Mouse (Mus musculus) kidney, postnatal 10 days (tissue): ENCODE results near the gene Tppp3.

ENCODE experiments used
- DNase-seq: peaks from one replicate; pipeline ENCODE4 v3.0.0; 2021; ENCODE audit warnings: mixed read lengths

Tppp3 gene

DNA sequence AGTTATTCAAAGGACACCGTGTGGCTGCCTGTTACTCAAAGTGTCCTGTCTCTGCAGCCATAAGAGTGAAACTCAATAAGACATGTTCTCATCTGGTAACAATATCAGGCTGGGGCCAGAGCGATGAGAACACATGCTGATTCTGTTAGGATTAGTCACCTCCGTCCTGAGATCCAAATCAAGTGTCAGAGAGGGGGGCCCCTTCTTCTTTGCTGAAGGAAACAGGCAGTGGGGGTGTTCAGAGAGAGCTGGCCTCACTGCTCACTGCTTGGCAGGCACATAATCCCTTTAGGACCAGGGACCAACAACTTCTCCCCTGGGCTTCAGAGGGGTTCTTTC lies 12.7 kb upstream of the Tppp3 start:
- no peak for DNase-seq

DNA sequence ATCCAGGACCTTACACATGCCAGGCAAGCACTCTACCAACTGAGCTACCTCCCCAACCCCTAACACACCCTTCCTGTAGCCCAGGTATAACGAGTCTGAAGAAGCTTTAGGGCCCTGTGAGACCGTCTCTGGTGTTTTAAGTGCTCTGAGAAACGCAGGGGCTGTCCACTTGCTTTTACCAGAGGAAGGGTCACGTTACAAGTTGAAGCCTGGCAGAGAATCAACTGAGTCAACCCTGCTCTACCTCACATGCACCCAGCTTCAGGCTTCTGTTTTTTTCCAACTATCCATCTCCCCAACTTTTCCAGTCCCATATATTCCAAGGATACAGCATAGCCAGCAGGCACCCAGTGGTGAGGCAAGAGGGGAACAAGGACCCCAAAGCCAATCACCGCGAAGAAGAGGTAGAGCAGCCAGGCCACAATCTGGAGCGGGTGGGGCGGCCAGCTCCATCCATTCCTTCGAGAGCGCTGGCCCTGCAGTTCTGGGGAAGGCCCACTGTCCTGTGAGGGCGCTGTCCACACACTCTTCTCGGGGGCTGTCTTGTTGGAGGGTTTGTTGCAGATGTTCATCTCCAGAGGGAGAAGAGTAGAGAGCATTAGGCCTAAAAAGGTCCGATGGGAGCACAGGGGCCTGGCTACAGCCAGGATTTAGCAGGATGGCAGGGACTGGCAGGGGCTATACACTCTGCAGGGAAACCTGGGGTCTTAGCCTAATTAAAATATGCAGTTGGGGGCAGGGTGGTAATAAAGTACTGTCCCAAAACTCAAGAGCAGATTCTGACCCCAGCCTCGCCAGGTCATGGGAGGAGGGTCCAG lies 12.1 kb upstream of the Tppp3 start:
- DNase-seq: peak; percentile 77

DNA sequence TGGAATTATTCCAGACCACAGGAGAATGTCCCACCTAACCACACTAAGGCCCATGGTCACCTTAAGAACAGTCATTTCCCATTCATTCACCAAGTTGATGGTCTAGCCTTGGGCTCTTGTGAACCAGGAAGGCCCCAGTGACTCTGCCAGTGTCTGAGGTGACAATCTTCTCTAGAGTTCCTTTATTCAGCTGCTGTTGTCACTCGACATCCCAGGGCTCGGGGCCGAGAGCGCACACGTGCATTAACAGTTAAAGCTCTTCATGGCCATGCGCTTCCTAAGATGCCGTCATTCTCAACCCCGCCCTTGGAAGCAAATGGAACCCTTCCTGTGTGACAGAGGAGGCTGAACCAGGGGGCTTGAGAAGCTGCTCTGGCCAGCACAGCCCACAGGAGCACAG lies 10.8 kb upstream of the Tppp3 start:
- DNase-seq: peak; percentile 4

DNA sequence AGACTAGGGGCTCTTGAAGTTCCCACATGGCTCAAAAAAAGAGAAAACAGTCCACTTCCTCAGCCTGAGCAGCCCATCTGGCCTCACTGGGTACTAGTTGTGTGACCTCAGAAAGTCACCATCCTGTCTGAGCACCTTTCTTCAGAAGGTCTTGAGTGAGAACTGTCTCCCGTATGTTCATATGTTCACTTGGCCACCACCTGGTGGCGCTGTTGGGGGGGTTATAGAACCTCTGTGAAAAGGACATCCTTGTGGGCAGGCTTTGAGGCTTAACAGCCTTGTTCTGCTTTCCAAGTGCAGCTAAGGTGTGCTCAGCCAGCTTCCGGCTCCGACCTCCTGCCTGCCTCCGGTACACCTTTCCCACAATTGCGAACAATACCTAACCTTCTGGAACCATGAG lies 10.1 kb upstream of the Tppp3 start:
- peak; percentile 59 for DNase-seq

DNA sequence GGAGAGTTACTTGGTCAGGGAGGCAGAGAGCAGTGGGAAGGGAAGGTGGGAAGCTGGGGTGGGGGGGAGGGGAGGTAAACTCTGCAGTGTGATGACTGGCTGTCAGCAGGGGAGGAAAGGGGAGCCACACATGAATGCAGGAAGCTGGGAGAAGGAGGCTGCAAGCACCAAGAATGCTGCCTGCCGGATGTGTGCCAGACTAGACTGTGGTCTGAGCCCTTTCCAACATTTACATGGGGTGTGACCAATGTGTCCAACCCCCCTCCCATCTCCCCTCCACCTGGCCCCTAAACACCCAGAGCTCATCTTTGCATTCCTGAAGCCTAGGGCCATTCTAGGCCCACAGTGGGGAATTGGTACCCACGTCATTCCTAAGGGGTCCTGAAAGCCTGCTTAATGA lies 9.7 kb upstream of the Tppp3 start:
- DNase-seq: no peak

DNA sequence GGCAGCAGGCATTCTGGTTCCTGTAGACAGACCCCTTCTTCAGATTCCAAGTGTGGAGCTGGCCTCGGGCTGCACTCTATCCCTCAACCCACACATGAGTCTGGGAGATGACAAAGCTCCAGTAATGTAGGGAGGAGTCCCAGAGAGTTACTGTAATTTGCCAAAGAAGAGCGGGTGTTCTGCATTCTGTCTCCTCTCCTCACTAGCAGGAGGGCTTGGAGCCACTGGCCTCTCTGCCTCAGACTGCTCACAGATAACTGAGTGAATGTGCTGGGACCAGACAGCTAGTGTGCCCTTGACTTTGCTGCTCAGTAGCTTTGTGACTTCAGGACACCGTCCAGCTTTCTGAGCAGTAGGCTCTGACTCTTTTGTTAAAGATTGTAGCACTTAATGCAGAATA lies 6.5 kb upstream of the Tppp3 start:
- no peak for DNase-seq

DNA sequence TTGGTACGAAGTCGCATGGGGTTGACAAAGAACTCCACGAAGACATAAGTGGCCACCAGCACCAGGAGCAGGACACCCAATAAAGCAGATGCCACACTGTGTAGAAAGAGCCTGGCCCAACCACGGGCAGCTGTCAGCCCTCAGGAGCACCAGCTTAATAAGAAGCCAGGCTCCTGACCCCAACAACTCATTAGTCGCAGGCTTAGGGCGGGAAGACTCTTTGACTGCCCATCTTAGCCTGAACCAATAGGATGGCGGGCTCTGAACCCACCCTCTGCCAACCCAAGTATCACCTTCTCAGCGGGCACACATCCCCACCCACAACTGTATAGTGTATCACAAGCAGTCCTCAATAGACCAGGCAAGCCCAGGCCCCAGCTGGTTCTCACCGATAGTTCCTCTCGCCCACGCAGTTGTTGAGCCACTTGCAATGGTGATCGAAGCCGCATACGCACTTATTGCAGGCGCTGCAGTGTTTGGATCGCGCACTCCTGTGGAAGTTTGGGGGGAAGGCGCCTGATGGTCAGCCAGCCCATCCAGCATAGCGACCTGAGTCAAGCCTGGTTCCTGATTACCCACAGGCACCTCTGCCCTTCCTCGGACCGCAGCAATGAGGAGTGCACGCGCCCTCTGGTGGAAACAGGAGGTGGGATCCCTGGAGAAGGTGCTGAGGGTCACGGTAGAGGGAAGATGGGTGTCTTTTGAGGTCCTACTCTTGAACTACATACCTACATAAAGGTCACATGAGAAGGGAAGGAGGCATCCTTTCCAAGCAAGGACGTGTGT lies 5.5 kb upstream of the Tppp3 start:
- DNase-seq: peak; percentile 79

DNA sequence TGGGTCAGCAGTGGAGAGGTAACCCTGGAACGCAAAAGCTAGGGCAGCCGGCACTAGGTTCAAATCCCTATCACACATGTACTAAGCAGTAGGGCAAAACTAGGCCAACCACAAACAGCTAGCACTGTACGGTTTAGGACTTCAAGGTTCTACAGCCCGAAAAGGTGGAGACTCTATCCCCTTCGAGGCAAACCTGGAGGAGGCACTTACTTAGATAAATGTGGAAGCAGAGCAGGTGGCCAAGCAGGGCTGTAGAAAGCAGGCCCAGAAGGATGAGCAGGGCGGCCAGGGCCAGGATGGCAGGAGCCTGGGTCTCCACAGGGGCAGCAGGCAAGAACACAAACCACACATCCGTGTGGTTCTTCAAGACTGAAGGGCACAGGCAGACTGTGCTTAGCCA lies 4.8 kb upstream of the Tppp3 start:
- DNase-seq: no peak

DNA sequence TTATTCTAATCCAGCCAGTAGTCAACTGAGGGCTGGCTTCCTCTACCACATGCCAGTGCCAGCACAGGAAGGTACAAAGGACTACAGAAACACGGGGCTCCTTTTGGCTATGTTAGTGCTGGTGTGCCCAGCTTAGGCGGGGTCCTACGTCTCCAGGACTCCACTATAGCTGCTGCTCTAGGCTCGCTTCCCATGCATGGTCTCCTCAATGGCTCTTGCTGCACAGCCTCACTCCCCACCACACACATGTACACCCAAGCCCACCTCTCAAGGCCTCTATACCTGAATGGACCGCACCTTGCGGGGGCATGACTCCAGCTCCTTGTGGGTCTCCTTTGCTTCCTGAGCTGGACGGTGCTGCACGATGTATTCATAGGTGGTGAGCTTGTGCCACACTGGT lies 4.4 kb upstream of the Tppp3 start:
- DNase-seq: no peak

DNA sequence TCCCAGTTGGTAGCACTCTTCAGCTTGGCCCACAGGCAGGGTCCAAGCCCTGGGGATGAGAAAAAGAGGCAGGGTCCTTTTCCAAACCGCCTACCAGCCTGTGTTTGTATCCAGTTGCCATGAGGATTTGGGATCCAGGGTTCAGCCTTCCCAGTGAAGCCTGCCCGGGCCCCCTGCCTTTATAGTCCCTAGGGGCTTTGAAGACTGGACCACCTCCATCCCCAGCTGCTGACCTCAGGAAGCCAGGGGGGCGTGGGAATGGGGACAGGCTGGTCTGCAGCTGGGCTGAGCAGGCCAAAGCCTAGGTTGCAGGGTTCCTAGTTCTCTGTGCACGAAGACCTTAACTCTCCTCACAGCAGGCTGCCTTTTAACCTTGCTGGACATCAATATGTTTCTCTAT lies 3.9 kb upstream of the Tppp3 start:
- DNase-seq: peak; percentile 65

DNA sequence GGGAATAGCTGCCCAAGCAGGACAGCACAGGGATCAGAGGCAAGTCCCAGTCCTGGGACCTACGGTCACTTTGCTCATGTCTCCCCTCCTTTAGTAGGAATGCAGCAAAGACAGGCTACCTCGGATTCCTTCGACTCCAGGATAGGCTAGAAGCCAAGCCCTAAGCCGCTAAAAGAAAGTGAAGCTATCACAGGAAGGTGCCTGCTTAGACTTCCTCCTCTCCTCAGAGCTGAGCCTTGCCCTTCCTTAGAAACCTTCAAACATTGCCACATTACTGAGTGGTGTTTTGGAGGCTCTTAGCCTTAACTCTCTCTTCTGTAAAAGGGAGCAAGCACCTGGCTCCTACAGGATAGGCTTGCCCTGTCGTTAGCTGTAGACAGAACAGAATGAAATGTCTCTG lies 3.4 kb upstream of the Tppp3 start:
- no peak for DNase-seq

DNA sequence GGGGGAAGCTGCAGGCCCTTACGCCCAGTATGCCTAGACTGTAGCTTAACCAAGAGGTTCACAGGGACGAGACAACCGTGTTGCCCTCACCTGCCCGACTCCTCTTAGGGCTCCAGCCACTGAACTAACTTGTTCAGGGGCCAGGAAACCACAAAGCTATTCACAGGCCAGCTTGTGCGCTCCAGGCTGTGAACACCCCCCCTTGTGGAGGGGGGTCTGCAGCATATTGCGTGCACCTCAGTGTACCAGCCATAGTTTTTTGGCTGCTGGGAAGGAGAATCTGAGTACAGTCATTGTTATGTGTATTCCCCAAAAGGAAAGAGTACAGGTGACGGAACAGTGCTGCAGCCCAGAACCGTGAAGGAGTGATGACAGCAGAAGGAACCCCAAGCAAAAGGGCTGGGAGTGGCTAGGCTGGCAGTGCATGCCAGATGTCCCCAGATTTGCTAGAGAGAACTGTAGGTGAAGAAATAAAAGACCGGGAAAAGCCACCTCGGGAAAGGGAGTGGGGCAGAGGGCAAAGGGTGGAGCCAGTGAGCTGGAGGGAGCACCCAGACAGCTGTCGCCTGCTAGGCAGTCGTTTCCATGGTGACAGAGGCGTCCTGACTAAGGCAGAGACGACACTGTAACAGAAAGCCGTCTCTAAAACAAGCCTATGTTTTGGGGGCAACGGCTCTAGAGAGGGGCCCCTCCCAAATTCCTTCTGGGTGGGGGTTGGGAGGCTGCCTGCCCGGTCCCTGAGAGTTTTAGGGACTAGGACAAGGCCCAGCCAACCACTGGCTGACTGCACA lies 2.7 kb upstream of the Tppp3 start:
- DNase-seq: peak; percentile 80

DNA sequence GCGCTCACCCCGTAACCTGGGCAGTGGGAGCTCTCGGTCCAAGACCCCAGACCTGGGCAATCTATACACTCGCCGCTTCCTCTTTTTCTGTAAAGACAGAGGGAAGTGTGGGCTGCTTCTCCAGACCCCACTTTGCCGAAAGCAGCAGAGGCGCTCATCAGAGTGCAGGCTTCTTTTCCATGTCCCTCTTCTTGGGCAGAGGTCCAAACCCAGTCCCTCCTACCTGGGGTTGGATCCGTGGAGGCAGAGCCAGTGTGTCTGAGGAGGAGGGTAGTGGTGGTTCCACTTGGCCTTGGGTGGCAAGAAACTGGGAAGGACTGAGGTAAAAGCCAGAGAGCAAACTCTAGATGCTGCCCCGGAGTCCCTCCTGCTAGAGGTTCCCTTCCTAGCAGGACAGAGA lies 1.7 kb upstream of the Tppp3 start:
- DNase-seq: no peak

DNA sequence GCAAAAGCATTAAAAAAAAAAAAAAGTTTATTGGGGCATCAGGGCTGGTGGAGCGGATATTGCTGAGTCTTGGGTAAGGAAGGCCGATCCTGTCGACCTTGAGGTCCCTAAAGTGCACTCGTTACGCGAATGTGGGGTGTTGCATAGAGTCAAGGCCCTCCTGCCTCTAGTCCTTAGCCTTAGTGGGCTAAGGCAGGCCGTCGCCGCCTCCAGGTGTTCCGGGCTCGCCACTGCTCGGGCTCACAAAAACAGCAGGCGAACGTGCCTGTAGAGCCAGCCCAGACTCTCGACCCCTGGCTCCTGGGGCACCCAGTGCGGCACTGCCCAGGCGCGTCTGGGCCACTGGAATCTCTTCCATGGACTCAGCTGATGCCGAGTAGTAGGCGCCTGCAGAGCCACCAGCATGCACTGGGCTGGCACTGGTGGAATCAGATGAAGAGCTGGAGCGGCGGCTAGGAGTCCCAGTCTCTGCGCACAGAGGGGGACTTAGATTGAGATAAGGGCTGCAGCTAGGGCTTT lies 1.1 kb upstream of the Tppp3 start:
- DNase-seq: no peak

DNA sequence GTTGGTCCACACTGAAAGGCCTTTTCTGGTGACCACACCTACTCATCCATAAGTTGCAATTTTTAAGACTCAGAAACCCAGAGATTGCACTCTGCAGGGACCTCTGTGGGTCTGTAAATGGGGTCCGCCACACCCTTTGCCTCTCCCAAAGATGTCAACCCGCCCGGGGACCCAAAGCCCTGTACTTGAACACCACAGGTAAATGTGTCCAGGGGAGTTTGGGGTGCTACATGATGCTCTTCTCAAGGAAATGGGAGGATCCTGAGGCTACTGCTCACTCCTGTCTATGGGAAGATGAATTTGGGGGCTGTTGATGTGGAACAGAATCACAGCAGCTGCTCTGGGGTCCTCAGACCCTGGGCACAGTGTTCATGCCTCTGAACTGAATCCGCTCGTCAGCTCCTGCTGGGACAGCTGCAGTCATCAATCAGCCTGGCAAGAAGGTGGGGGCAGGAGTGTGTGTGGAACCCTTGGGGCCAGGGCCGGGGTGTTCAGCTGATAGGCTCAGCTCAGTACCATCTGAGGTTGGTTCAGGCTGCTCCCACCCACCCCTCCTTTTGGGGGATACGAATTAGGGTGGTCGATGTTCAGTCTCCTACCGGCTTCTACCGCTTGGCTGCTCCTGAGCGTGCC lies 529 bp downstream of the Tppp3 start:
- DNase-seq: no peak

DNA sequence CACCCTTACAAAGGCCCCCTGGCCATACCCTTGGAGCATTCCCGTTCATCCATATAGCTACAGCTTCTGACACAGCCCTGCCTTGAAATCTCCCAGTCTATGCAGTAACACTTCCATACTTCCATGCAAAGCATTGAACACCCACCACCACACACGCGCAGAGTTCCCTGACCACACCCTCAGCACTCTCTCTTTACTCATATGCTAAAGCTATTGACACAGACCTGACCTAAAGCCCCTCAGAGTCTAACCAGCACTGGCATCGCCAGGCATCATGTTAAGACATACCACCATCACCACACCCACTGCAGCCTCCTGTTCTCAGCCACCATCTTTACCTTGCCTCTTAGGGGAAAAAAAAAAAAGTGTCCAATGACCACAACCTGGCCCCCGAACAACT lies 1.1 kb downstream of the Tppp3 start:
- DNase-seq: no peak

DNA sequence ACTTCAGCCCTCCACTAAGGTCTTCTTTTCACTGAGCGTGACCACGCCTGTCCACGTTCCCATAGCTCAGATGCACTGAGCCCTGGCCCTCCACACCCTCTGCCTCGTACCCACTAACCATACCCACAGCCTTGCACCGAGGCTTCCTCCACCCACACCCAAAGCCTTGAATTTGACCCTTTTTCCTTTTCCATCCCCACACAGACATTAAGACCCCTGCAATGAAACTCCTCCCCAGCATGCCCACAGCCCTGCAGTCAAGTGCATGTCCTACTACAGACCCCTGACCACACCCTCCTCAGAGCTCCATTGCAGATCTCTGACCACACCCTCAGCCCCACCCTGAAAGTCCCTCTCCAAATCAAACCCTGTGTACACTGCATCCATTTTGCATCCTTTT lies 1.5 kb downstream of the Tppp3 start:
- DNase-seq: no peak

DNA sequence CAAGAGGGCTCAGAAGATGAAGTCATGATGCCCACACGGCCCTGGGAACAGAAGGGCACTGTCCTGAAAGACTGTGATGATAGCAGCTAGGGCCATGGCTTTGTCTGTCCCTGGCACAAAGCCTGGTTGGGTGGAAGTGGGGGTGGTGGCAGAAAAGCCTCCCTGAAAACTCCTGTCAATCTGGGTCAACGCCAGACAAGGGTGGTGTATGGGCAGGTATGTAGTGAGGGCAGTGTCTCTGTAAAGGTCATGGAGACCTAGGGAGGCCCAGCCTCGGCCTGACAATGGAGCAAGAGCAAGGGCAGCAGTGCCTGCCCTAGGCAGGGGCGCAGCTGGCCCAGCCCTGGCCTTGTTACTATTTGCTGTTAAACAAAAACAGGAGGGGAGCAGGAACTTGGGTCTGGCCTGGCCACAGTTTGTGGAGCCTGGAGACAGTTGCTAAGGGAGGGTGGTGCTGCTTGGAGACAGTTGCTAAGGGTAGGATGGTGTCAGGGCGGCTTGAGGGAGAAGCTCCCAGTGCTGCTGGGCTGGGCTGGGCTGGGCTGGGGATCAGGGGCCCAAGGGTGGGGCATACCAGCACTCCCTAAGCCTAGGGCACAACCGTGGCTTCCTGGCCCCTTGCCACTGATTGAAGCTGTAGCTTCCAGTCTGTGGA lies 2.2 kb downstream of the Tppp3 start:
- DNase-seq: peak; percentile 27

DNA sequence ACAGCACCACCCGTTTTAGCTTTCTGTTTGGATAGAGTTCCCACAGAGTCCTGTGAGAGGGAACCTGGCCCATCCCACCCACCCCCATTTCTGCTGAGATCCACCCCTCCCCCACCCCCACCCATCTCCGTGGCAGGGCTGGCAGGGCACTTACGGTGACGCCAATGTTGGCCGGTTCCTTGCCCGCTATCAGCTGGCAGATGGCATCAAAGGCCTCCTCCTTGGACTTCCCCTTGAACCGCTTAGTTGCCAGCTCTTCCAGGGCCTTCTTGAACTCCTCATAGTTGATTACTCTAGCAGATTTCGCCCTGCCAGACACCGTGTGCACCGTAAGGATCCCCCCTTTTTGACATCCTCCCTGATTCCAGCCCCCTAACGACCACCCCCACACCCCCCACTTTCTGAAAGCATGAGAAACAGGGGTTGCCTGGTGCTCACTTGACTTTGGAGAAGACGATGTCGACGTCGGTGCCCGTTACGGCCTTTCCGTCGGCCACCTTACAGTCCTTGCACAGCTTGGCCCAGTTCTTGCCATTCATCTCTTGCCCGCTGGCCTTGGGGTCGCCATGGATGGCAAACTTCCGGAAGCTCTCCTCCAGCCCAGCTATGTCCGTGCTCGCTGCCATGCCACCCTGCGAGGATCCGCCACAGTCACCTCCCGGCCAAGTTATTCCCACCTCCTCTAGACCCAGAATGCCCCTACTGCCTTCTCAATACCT lies 3.2 kb downstream of the Tppp3 start:
- DNase-seq: no peak

DNA sequence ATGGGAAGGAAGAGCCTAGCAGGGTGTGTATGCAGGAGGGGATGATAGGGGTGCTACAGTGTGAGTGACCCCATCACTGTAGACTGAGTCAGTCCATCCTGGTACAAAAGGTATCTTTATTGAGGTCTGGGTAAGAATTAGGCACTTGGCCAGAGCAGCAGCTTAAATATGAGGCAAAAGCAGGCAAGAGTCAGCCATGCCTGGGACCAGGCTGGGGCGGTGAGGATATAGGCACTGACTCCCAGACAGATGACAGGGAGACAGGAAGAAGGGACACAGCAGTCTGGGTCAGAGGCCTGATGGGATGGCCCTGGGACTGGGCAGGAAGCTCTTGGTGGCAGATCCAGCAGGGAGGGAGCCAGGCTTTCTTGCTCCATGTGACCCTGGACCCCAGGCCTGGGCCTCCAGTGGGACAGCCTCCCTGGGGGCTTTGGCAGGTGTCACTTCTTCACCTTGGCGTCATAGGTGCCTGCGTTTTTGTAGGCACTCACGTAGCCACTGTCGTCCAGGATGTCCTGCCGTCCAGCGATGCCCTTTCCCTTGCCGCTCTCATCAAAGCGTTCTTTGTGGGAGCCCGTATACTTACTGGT lies 3.8 kb downstream of the Tppp3 start:
- DNase-seq: no peak

DNA sequence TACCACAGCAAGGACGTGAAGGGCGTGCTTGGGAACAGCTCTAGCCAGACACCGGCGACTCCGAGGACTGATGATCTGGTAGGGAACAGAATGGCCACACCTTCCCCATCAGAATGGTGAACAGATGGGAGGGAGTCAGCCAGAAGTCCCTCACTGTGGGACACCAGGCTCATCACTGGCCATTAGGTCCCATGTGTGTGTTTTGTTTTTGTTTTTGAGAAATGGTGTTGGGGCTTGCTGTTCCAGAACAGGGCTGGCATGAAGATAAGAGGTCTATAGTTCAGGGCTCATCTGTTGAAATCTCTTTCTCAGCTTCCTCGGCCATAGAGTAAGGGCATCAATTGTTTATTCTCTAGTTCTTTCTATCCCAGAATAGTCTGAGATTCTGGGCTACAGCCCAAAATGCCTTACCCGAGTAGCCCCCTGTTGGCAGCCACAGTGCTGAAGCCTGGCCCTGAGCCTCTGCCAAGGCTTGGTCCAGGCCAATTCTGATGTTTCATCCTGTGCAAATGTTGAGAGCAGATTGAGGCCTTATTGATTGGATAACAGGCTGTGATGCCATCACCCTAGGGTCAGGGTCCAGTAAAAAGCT lies 4.5 kb downstream of the Tppp3 start:
- no peak for DNase-seq
